Mouse (Mus musculus) adrenal gland, postnatal 4 days (tissue): ENCODE results near the gene Kank4. TPM values are rescaled to one million over a fixed set of nuclear protein-coding genes. Genes with fewer than 3 reads are reported as not detected.

Experiments used
- DNase-seq, 2 experiments: peaks; one replicate each; pipeline ENCODE4 v3.0.0; 2021 to 2022; ENCODE audit warnings: low spot score in 2 of 2, mixed read lengths in 2 of 2
- total RNA-seq, 2 experiments: library from RNA; stranded (reverse); gene quantifications; 2 replicates each; pipeline ENCODE4 v1.2.3; 2021

Gene Kank4
- total RNA-seq, 2 experiments from 2014 or later, result 3.9 to 5.6 TPM

DNA sequence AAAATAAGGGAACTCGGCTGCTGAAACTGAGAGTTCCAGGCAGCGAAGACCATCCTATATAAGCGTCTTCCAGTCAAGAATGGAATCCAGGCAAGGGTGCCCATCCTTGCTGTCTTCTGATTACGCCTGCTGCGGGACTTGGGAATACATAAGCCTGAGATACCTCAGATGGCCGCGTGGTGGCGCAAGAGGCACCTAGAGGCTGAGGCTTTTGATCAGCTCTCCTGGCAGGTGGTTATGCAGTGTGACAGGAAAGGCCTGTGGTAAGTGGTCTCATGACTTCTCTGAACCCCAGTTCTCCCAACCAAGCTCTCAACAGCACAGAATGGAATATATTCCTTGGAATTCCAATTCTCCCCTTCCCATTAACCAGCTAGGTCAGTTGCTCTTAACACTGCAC lies 94.9 kb downstream of the Kank4 start:
- peak; percentile 21 to 24 for DNase-seq

DNA sequence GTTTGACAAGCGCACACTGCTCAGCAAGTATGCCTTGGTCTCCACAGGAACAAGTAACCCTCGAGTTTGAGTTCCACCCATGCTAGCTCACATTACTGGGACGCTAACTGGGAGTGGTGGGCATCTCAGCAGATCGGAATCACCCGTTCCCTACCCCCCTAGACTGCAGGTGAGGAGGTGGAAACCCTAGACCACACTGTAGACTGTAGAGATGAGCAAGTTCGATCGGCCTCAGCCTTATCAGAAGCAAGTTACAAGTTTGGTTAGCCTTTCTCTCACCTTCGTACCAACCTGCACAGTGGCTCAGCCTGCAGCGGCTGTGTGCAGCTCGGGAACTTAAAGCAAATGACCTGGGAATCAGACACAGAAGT lies 98.8 kb downstream of the Kank4 start:
- no peak for DNase-seq

GRCm38 (mm10) chr4:98717735-98718546 lies 99.4 kb downstream of the Kank4 start:
- no peak for DNase-seq

GRCm38 (mm10) chr4:98710891-98711290 lies 106.4 kb downstream of the Kank4 start:
- no peak for DNase-seq

Other genes with a start within 250 kb of the Kank4 start
- gene L1td1, start 90.8 kb downstream of the Kank4 start, total RNA-seq, result not detected
- not detected for gene I0C0044D17Rik, start 6.3 kb upstream of the Kank4 start, total RNA-seq
- gene Usp1, start 106.3 kb upstream of the Kank4 start, total RNA-seq, result 10 to 100 TPM; 48.1 to 59.0 TPM
- 10 to 100 TPM in 1 of 2 experiments, 1 to 10 TPM in 1; 1.7 to 46.8 TPM for gene Angptl3, start 213.4 kb upstream of the Kank4 start, total RNA-seq